Mouse (Mus musculus) thymus, postnatal 25 days (tissue): ENCODE measurements around the gene Muc5b.
"Not testable (repeated sequence)": the region's sequence is repeated elsewhere in the genome, so short reads cannot be mapped to it uniquely, and the experiment has no call there.

ENCODE experiments used
- DNase-seq: peaks from one replicate; pipeline ENCODE4 v3.0.0; 2022

Gene Muc5b

DNA sequence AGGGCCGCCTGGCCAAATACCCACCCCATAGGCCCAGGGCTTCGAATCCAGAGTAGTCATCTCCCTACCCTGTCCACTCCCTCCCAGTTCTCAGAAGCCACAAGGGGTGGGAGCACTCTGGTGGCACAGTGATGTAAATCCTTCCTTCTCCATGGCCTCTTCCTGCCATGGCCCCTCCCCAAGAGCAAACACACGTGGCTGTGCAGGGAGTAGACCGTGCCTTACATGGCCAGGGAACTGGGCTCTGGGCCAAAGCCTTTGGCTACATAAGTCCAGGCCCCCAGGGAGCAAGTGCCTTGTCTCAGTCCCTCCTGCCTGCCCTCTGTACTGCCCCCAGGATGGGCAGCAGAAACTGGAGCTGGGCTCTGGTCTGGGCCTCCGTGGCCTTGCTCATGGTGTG, at the start of gene Muc5b:
Gene Muc5b (plus strand): TSS at position 292 of the 400 bp plus-strand sequence.
- no peak for DNase-seq

DNA sequence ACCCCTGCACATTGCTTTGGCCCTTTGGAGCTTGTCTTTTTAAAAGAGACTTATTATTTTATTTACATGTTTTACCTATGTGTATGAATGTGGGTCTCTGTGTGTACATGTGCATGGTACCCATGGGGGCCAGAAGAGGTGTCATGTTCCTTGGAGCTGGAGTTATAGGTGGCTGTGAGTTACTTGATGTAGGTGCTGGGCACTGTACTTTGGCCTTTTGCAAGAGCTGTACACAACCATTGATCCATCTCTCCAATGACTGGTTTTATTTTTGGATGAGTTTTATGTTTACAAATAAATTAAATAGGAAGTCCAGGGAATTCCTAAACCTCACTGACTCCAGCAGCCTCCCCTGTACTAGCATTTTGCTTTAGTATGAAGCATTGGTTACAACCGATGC, 44.6 kb upstream of the Muc5b start:
- DNase-seq, result no peak

DNA sequence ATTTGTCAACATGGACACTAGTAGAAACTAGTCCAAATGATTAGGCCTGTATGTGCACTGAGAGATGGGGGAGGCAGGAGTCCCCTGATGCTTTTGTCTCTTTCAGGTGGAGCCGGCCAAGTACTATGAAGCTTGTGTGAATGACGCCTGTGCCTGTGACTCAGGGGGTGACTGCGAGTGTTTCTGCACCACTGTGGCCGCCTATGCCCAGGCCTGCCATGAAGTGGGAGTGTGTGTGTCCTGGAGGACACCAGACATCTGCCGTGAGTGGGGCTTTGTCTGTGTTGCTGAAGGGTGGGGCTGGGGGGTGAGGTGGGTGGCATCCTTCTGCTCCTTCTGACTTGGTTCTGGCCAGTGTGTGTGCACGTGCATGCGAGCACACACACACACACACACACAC, 35.7 kb upstream of the Muc5b start:
- DNase-seq, result no peak

DNA sequence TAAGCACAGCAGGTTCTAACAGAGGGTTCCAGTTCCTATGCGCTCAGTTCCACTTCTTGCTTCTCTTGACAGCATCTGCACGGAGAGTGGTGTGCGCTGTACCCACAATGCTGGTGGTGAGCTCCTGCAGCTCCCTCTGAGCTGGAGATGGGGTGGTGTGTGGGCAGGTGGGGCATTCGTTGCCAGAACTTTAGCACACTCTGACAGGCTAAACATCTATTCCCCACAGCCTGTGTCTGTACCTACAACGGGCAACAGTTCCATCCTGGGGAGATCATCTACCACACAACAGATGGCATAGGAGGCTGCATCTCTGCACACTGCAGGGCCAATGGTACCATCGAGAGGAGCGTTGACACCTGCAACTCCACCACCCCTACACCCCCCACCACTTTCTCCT, 33.5 kb upstream of the Muc5b start:
- DNase-seq, result no peak

DNA sequence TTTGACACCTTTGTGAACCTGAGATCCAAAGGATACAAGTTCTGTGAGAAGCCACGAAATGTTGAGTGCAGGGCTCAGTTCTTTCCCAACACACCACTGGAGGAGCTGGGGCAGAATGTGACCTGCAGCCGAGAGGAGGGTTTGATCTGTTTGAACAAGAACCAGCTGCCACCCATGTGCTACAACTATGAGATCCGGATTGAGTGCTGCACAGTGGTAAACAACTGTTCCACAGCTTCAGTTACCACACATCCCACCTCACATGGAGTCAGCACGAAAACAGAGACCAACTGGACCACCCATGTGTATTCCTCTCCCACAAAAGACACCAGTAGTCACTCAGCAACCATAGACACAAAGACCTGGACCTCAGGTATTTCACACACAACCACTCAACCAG, 31.0 kb upstream of the Muc5b start:
- DNase-seq, result not testable (repeated sequence)

DNA sequence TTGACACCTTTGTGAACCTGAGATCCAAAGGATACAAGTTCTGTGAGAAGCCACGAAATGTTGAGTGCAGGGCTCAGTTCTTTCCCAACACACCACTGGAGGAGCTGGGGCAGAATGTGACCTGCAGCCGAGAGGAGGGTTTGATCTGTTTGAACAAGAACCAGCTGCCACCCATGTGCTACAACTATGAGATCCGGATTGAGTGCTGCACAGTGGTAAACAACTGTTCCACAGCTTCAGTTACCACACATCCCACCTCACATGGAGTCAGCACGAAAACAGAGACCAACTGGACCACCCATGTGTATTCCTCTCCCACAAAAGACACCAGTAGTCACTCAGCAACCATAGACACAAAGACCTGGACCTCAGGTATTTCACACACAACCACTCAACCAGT, 28.9 kb upstream of the Muc5b start:
- not testable (repeated sequence) for DNase-seq

DNA sequence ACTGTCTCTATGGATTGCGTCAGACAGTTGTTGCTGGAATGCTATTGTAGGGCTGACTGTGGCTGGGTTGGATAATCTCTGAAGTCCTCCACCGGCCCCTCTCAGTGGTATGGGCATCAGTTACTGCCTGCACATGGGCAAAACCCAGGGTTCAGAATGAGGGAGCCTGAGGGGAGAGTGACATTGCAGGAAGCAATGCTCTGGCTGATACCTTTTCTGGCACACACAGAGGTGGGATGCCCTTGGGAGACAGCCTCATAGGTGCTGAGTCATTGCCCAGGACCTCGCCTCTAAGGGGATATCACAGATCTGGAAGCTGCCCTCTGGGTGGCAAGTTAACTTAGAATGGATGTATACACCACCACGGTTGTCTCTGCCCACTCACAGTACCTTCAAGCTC, 25.5 kb upstream of the Muc5b start:
- no peak for DNase-seq

DNA sequence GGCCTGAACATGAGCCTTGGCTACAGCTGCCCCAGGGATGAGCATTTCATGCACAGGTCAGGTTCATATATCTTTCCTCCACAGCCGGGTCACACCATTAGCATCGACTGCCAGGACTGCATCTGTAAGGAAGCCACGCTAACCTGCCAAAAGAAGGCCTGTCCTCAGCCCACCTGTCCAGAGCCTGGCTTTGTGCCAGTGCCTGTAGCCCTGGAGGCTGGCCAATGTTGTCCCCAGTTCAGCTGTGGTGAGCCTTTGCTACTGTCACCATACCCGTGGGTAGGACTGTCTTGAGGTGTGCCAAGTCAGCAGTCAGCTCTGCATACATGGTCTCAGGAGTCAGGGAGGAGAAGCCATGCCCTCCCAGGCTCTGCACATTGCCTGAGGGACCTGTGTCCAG, 23.5 kb upstream of the Muc5b start:
- DNase-seq, result no peak

DNA sequence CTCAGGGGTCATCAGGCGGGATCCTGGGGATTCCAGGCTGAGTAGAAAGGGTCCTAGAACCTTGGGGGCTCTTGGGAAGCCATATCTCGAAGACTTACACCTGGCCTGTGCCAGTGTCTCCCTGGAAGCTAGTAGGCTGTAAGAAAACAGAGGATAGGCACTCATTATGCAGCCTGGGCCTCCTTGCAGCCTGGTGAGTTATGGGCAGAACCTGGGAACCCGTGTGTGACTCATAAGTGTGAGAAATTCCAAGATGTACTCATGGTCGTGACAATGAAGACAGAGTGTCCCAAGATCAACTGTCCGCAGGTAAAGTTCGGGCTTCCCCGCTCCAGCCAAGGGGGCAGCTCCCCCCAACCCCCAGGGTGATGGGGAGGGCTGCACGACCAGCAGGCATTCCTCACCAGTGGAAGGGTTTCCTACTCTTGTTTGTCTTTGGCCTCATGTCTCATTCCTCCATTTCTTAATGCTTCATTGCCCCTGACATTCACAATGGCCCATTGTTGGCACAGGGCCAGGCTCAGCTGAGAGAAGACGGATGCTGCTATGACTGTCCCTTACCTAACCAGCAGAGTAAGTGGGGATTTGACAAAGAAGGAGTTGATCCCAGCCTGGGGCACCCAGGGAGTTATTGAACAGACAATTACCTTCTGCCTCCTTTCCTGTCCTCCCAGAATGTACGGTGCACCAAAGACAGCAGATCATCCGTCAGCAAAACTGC, 21.4 kb upstream of the Muc5b start:
- DNase-seq, result no peak

DNA sequence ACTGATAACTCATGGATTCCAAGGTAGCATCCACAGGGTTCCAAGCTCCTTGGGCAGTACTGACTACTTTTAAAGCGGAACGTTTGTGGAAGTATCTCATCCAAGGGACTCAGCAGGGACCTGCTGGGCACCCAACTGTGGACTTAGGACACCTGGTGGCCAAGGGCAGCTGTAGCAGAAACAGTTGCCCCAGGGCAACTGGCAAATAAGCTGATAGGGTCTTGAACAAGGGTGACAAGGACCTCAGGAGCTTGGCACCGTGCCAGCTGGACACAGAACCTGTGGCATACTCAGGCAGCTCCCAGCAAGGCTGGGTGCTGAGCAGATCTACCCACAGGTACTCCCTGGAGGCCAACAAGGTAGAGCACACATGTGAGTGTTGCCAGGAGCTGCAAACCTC, 20.6 kb upstream of the Muc5b start:
- DNase-seq, result no peak

DNA sequence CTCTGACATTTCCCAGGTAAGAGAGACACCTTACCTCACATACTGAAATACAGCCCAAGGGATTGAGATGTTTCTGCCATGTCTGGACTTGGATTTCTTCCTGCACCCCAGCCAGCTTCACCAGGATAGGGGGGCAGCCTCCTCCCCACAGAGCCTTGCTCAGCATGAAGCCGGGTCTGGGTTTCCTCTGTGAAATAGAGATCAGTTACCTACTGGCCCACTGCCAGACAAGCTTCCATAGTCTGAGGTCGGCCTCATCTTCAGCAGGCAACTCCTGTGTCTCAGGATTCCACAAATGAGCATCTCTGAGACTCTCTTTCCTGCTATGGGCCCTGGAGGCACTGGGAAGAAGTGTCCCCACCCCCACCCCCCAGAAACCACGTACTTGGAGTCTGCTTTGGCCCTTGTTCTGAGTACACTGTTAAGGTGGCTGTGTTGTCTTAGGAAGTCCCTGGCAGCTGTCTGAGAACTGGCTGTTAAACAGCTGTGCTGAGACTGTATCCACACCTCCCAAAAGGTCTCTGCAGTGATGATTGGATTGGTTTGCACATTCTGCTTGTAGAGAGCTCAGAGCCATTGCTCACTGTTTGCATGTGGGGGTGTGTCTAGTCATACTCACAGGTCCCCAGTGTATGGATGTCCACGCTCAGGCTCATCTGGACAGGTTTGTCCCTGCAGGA, 16.1 kb upstream of the Muc5b start:
- DNase-seq, result no peak

DNA sequence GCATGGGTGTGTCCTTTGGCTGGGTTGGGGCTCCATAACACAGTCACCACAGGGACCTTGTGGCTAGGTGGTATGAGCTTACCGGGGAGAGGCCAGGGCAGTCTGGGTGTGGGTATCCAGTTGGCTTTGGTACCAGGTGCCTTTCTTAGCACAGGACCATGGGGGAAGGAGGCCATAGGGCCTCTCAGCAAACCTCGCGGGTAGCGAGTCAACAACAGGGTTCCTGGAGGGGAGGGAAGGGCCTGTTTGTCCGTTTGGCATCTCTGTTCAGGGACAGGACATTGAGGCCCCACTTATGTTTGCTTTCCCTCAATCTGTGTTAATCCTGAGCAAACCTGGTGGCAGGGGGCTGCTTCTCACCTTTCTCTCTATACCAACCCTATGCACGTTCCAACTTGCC, 15.2 kb upstream of the Muc5b start:
- no peak for DNase-seq

DNA sequence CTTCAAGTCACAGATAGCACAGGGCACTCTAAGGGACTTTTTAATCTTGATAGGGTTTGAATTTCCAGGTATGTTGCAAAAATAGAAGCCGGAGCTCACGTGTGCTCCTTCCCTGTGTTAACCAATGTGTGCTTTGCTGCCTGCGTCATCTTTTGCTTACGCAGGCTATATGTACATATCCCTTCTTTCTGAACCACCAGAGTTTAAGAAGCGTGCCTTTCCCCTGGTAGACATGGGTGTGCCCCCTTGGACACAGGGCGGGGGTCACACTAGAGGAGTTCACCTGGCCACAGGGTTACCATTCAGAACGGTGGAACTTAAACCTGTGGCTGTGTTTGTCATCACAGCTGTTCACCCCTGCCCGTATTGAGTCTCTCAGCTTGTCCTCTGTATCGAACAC, 14.5 kb upstream of the Muc5b start:
- no peak for DNase-seq

DNA sequence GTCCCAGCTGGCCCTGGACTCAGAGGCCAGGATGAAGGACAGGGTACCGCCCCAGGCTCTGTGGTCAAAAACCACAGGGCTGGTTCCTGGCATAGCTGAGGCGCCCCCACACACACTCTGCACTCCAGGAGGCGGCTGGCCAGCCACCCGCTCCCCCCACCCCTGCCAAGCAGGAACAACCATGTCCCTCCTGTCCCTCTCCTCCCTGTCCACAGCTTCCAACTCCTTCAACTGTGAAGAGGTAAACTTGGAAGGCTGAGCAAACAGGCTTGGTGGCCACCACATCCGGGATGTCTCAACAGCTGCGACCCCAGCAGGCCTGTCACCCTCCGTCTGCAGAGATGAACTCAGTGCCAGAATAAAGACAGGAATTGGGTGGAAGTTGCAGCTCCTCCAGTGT, 2.9 kb upstream of the Muc5b start:
- peak; percentile 40 for DNase-seq

DNA sequence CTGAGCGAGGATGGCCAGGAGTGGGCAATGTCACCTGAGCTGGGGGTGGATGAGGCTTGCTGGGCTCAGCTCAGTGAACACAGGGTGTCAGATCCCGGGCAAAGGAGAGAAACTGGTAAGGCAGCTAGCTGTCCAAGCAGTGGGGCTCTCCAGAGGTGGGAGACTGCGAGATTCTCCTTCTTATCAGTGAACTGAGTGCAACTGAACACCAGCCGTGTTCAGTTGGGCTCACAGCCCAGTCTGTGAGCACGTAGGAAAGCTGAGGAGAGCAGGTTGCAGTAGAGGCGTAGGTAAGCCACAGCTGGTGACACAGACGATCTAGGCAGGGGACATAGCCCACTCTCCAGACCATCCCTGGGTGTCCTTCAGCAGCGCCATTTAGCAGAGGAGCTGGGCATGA, 2.4 kb upstream of the Muc5b start:
- no peak for DNase-seq

DNA sequence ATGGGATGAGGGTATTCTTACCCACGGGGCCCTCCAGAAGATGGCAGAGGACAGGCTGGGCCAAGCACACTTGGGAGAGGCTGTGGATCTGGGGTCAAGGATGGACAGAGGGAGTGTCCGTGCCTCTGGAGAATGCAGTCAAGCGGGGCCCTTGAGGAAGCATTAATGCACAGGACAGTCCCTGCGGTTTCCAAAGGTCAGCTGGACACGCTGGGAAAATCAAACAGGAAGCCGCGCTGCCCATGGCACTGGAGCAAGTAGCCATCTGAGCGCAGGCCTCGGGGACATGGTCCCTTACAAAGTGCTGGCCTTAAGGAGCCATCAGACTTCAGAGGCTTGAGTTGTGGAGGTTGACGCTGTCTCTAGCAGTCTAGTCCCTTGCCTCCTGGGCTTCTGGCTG, 1.5 kb downstream of the Muc5b start:
- DNase-seq, result no peak

DNA sequence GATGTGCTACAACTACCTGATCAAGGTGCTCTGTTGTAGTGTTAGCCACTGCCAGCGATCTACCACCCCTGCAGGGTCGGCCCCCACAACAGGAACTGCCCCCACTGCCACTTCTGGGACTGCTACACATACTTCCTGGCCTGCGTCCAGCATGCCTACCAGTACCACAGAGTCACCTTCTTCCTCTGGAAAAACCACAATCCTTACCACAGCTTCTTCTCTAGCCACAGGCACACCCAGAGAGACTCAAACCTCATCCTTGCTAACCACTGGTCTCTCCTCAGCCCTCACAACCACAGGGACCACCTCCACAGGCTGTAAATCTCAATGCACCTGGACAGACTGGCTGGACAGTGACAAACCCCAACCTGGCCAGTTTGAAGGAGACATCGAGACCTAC, 22.2 kb downstream of the Muc5b start:
- DNase-seq, result no peak

DNA sequence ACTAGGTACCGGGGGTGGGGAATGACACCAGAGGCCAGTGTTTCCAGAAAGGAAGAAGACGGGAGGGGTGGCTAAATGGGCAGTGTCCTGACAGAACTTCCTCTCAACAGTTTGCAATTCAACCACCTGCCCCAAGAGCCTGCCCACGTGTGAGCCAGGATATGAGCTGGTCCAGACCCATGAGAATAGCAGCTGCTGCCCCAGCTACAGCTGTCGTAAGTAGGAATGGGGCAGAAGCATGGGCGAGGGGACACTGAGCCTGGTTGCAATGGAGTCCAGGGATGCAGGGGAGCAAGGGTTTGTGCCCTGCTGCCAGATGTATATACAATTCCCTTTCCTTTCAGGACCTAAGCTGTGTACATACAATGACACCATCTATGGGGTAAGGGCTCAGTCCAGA, 30.8 kb downstream of the Muc5b start:
- no peak for DNase-seq

DNA sequence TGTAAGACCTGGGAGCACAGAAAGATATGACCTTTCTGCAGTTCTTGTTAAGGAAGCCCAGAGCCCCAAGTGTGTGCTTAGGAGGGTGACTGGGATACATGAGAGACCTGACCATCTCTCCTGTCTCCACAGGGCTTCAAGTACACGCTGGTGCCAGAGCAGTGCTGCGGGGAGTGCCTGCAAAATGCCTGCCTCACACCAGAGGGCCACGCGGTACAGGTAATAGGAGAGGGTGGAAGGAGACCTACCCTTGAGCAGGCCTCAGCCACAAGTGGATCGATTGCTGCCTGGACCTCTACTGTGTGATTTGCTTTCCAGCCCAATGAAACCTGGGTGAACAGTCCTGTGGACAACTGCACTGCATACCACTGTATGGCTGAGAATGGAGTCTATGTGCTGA, 31.7 kb downstream of the Muc5b start:
- peak; percentile 5 for DNase-seq

DNA sequence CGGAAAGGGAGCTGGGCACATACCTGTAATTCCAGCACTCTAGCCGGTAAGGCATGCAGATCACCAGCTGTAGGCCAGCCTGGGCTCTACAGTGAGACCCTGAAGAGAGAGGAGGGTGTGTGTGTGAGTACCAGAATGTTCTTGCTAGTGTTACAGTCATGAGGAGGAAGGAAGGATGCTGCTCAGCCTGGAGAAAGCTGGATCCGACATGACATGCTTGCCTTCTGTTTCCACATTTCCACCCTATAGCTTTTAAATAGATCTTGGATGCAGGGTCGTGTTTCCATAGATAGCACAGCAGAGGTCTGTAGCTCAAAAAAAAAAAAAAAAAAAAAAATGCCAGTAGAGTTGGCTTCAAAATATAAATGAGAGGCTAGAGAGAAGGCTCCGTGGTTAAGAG, 36.0 kb downstream of the Muc5b start:
- no peak for DNase-seq

DNA sequence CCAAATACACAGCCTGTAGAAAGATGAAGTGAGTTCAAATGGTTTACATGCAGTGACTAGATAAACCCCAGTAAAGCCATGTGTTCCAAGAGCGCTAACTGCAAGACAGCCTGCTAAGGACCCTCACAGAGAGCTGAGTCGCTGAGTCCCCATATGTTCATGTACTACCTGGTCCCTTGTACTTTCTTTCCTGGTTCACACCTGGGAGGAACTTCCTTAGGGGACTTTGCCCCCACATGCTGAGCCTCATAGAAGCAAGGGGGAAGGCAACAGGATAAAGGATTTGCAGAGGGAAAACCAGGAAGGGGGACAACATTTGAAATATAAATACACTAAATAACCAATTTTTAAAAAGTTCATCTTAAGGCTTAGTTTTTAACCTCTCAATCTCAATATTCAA, 39.9 kb downstream of the Muc5b start:
- no peak for DNase-seq

DNA sequence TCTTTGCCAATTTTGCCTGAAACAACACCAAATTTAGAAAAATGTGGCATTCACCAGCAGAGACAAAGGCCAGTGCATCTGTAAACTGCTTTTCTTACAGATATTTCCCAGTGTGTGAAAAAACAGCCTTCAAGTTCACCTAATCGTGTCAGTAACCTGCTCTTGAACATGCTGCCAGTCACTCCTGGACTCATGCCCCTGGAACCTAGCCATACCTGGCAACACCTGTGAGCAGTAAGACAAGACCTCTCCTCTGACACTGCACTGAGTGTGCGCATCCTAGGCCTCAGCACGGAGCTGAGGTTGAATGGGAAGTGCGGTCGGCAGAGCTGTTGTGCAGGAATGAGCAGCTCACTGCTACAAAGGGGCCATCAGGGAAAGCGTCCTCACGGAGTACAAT, 53.3 kb downstream of the Muc5b start:
- no peak for DNase-seq

DNA sequence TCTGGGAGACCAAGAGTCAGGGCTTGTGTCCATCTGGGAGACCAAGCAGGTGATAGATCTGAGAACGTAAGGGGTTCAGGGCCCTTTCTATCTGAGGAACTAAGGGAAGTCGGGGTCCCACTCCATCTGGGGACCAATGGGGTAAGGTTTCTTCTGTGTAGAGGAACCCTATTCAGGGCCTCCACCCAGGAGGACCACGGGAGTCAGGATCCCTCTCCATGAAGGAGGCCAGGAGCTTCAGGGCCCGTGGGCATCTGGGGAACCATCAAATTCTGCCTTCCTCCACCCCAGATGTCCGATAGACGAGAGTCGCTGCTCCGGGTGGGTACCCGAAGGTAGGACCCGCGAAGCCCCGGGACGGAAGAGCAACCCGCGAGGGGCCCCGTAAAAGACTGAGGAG, 63.0 kb downstream of the Muc5b start:
- no peak for DNase-seq

DNA sequence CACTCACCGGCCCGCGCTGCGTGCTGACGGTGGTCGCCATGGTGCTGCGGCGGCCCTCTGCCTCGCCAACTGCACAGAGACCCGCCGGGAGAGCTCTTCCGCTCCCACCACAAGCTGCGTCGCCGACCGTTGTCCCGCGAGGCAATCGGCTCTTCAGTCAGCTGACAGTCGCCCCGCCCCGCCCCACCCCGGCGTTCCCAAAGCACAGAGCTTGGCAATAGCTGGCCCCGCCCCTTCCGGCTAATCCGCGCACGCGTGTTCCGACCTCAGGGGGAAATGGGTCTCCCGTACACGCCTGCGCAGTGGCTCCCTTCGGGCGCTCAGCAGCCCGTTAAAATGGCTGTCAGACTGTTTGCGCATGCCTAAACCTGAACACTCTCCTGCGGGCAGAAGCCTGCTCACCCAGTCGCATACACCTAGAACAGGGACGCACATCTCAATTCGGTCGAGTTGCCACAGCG, 63.4 kb downstream of the Muc5b start:
- peak; percentile 100 for DNase-seq

DNA sequence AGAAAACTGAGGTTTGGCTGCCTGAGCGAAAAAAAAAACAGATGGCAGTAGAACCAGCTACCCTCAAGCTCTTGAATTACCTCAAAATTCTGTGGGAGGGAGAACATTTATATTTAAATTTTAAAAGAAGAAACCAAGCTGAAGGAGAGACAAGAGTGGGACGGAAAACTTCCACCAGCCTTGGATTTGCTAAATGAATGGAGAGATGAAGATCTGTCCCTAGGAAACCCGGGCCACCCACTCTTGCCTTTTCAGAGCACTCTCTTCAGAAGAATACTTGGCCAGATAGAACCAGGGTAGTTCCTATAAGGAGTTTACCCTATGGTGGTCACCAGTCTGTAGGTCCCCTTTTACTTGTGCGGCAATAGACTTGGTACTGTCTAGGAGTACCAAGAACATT, 63.9 kb downstream of the Muc5b start:
- DNase-seq, result no peak
